Mouse (Mus musculus) cortical plate, adult 2 months (tissue): ENCODE measurements around the gene Fxyd7.

Source experiments
- CTCF ChIP-seq: fragments of 200-500 bp; IDR thresholded peaks from 2 replicates; pipeline ENCODE4 v1.5.1; 2011; ENCODE audit warnings: mild to moderate bottlenecking, control low read depth, low read length; ENCODE audit not compliant: insufficient read depth; ENCODE audit errors: extremely low read depth
- POLR2A ChIP-seq: fragments of 200-500 bp; IDR thresholded peaks from 2 replicates; pipeline ENCODE4 v1.6.1; 2011; ENCODE audit warnings: mild to moderate bottlenecking, low read length, control low read depth; ENCODE audit not compliant: insufficient read depth; ENCODE audit errors: extremely low read depth

DNA sequence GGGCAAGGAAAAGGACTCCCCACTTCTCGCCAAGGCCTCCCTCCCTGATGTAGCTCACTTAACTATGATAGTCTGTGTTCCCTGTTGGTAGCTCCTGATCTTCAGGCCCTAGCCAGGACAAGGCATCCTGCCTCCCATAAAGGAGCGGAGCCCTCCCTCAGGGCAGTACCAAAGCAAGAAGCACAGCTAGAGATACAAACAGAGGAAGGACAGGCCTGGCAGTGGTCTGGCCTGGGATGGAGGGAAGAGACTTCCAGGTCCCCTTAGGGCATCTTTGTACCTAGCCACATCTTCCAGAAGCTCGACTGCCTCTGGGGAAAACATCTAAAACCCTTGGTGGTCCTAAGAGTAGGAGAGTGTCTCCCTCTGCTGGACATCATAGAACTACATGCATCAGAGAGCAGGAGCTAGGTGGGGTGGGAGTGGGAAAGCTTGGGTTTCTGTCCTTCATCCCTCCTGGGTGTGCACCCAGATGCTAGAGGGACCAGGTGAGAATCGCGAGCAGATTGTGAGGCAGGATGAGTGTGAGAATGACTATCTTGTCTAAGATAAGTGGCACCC is 26.7 kb upstream of the Fxyd7 start:
- TF ChIP-seq CTCF (peak; percentile 86), POLR2A (no peak)
